Comparison of ENCODE assay signal across 7 mouse cellular contexts in the genomic region with DNA sequence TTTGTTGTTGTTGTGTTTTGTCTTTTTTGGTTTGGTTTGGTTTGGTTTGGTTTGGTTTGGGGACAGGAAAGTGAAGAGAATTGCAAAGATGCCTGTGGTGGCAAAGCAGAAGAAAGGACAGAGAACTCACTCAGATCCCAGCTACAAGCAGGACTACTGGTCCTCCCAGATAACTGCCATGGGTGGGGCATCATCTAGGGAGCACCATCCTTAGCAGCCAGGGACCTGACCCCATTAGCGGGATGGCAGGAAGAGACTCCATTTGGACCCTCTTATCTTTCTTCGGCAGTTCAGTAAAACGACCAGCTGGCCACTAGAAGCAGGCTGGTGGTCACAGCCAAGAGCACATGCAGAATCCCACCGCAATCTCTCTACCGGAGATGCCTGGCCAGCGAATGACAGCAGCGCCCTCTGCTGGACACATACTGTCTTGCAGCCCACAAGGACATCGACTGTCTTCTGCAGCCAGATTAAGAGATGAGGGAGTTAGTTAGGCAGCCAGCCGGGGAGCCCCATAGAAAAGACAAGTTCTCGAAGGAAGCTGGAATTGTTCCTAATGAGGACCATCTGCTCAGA.
DNase-seq lines count a peak whose midpoint lies in the region; ATAC-seq lines count a peak whose summit lies in the region.

No protein-coding gene starts in this region.

- no peak overlapping the region for H3K27ac ChIP-seq in midbrain, embryonic 14.5 days (replicated peaks; ENCODE audit: low read depth, low read length)

- no peak overlapping the region for H3K9ac ChIP-seq in midbrain, embryonic 14.5 days (replicated peaks; ENCODE audit: low read length)

- intact Hi-C loops in gastrocnemius, postnatal 14 days (cut with DNase I; ENCODE audit: low total_unique reads) = no loop called here
- intact Hi-C loops in left cerebral cortex, postnatal 36 days (cut with DNase I) = loop anchor here (1.0 kb wide), 1 partner anchor 1590 kb away; no protein-coding TSS in a partner anchor

- no peaks in the 10 kb centered on the region for H3K27me3 ChIP-seq in midbrain, embryonic 14.5 days (ENCODE audit: control insufficient read depth, insufficient read depth, low read length)

- peak; percentile 98 for ATAC-seq in common myeloid progenitor, adult 5-6 weeks (replicated peaks; ENCODE audit: low read depth, poor library complexity, severe bottlenecking)
- no peak; the same call in 1 of the 2 replicates for ATAC-seq in midbrain, embryonic 14.5 days (ENCODE audit: low FRiP score, low TSS enrichment)

- H3K4me2 ChIP-seq in midbrain, embryonic 14.5 days (ENCODE audit: low read length) = peak overlapping the region; percentile 28; the same call in 1 of the 2 replicates

- H3K4me3 ChIP-seq in midbrain, embryonic 14.5 days (replicated peaks; ENCODE audit: low read depth, low read length) = no peak overlapping the region

- DNase-seq in adrenal gland, adult 8-10 months = peak; percentile 15
- peak; percentile 61 for DNase-seq in gastrocnemius, postnatal 14 days
- peak; percentile 11 for DNase-seq in kidney, adult 11 months
- DNase-seq in left cerebral cortex, postnatal 36 days (ENCODE audit: low spot score in 2 of 2) = peak; percentile 79 to 80
- peak; percentile 90 for DNase-seq in midbrain, embryonic 14.5 days
- DNase-seq in spleen, postnatal 36 days (ENCODE audit: low spot score in 2 of 2) = peak; percentile 2 to 3

- 11% methylated on average over 10 of the region's 10 CpGs for WGBS in midbrain, embryonic 14.5 days

- H3K36me3 ChIP-seq in midbrain, embryonic 14.5 days (ENCODE audit: control insufficient read depth, insufficient read depth, low read length) = no peaks in the 10 kb centered on the region

- no peaks in the 10 kb centered on the region for H3K9me3 ChIP-seq in midbrain, embryonic 14.5 days (ENCODE audit: control insufficient read depth, low read length)

- H3K4me1 ChIP-seq in midbrain, embryonic 14.5 days (ENCODE audit: control insufficient read depth, insufficient read depth, low read length) = no peaks in the 10 kb centered on the region

Comparison
In these comparisons a context has a peak if more than half of its experiments do, and no peak if none do; other contexts are left out.
1. DNase-seq: peak in every context shown above with its lines; median percentile 90 in midbrain, embryonic 14.5 days; 80 in left cerebral cortex, postnatal 36 days; 61 in gastrocnemius, postnatal 14 days; 15 in adrenal gland, adult 8-10 months; 11 in kidney, adult 11 months; 2 in spleen, postnatal 36 days.